Mouse (Mus musculus) heart, postnatal 0 days (tissue): ENCODE measurements around the gene Peak1.

Experiments used
- CTCF ChIP-seq: IDR thresholded peaks from 2 replicates; pipeline ENCODE4 v1.5.1; 2016; ENCODE audit warnings: antibody characterized with exemption, control low read depth, low read depth
- EP300 ChIP-seq: IDR thresholded peaks from 2 replicates; pipeline ENCODE4 v1.6.1; 2016; ENCODE audit warnings: antibody characterized with exemption, low read depth

GRCm38 (mm10) chr9:56463686-56464515, 46.0 kb upstream of the Peak1 start:
- TF ChIP-seq CTCF (no peak), EP300 (no peak)
